Mouse (Mus musculus): ENCODE data around the gene Gm38392. TPM values are rescaled to one million over a fixed set of nuclear protein-coding genes. Genes with fewer than 3 reads are reported as not detected.

Gene Gm38392
- polyA plus RNA-seq, 1 experiment from 2014 or later = 0.16 TPM

DNA sequence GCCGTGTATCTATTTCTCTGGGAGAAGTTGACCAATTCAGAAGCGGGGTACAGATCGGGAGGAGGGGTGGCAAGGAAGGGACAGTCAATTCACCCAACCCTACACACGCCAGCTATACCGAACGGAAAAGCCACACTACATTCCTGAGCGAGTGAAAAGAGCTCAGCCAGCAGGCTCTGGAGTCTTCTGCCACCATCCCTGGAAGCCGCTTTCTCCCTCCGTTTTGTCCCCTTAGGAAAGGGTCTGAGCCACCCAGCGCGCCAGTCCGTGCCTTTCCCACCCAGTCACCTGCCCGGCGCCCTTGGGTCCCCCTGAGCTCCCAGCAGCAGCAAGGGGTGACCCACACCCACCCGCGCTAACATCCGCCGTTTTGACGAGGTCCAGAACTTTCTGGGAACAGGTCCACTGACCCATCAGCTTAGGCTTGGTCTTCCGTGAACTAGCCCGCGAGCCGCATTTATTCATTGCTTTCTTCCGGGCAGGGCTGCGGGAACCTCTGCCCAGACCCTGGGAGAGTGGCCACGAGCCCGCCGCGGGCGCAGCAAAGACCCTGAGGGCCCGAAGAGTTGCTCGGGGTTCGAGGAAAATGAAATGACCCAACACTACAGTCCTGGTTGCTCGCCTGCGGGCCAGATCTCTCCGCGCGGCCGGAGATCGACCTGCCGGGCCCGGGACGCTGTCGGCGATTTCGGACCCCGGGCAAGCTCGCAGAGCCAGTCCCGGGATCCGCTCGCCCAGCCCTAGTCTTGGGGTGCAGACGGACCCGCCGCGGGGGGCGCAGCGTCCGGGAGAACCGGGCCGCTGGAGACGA, 86.6 kb downstream of the Gm38392 start:
- peak overlapping the region; percentile 55 for H3K4me3 ChIP-seq (ENCODE audit: low read depth, low read length)
- DNase-seq (ENCODE audit: low spot score) (peak; percentile 72), ATAC-seq (replicated peaks; ENCODE audit: low FRiP score) (no peak)
- no peaks in the 10 kb centered on the region for H3K36me3 ChIP-seq (ENCODE audit: control insufficient read depth, insufficient read depth, low read length)
- H3K4me2 ChIP-seq (ENCODE audit: low read depth, low read length, severe bottlenecking) = peak overlapping the region; percentile 94
- H3K9ac ChIP-seq (ENCODE audit: low read length) = peak overlapping the region; percentile 98
- WGBS = under 1% methylated on average over 61 of the region's 61 CpGs
- peaks cover 34% of the 10 kb centered on the region for H3K27me3 ChIP-seq (ENCODE audit: control insufficient read depth, insufficient read depth, low read length)
- H3K4me1 ChIP-seq (replicated peaks; ENCODE audit: control insufficient read depth, insufficient read depth, low read length) = peaks cover 53% of the 10 kb centered on the region
- H3K9me3 ChIP-seq (ENCODE audit: control insufficient read depth, low read length) = no peaks in the 10 kb centered on the region
- peak overlapping the region; percentile 99 for H3K27ac ChIP-seq (ENCODE audit: low read depth, low read length)

DNA sequence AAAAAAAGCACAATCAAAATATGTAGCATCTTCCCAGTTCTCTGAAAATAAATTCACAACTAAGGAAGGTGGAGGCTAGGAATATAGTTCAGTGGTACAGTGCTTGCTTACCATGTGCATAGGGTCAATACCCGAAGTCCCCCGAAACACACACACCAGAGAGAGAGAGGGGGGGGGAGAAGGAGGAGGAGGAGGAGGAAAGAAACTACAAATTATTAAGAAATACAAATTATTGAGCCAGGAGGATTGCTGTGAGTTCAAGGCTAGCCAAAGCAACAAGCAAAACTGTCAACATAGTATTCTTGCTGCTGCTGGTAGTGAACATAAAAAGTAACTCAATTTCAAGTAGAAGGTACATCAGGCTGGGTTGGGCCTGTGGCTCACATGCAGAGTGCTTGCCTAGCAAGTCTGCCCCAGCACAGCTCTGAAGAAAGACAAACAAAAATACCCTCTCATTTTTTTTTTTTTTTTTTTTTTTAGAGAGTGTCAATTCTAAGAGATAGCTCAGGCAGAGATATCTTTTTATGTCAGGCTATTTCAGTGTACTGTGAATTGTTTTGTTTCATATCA, 87.4 kb downstream of the Gm38392 start:
- Histone ChIP-seq H3K27ac (ENCODE audit: low read depth, low read length) (peak overlapping the region; percentile 99), H3K9me3 (ENCODE audit: control insufficient read depth, low read length) (no peaks in the 10 kb centered on the region), H3K36me3 (ENCODE audit: control insufficient read depth, insufficient read depth, low read length) (no peaks in the 10 kb centered on the region), H3K4me3 (ENCODE audit: low read depth, low read length) (peak overlapping the region; percentile 55), H3K4me2 (ENCODE audit: low read depth, low read length, severe bottlenecking) (peak overlapping the region; percentile 94), H3K4me1 (replicated peaks; ENCODE audit: control insufficient read depth, insufficient read depth, low read length) (peaks cover 54% of the 10 kb centered on the region), H3K9ac (ENCODE audit: low read length) (peak overlapping the region; percentile 98), H3K27me3 (ENCODE audit: control insufficient read depth, insufficient read depth, low read length) (peaks cover 36% of the 10 kb centered on the region)
- DNase-seq (ENCODE audit: low spot score) (no peak), ATAC-seq (replicated peaks; ENCODE audit: low FRiP score) (no peak)
- 27% methylated on average over 2 of the region's 2 CpGs for WGBS

DNA sequence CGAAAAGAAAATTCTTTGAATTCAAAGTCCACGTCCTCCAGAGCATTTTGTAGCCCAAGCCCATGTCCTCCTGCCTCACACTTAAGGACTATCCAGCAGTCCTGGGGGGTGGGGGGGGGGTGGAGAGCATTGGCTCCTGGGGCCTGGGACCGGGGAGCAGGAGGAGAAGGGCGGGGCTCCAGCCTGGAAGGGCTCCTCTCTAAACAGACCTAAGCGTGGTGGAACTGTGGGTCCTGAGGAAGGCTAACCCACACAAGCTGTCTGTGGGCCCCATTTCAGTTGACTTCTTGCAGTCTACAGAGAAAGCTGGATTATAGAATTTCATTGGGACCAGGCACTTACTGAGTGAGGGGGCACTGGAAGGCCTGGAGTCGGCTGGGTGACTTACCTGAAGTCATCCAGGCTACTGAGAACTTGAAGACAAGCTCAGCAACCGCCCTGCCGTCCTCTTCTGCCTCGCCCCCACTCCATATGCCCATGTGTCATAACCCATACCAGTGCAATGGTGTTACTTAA, 88.4 kb downstream of the Gm38392 start:
- Histone ChIP-seq H3K9me3 (ENCODE audit: control insufficient read depth, low read length) (peaks cover 3% of the 10 kb centered on the region; the same call in 1 of the 2 replicates), H3K36me3 (ENCODE audit: control insufficient read depth, insufficient read depth, low read length) (no peaks in the 10 kb centered on the region), H3K4me2 (ENCODE audit: low read depth, low read length, severe bottlenecking) (peak overlapping the region; percentile 94), H3K27ac (ENCODE audit: low read depth, low read length) (peak overlapping the region; percentile 99), H3K4me1 (replicated peaks; ENCODE audit: control insufficient read depth, insufficient read depth, low read length) (peaks cover 47% of the 10 kb centered on the region), H3K4me3 (ENCODE audit: low read depth, low read length) (peak overlapping the region; percentile 11), H3K27me3 (ENCODE audit: control insufficient read depth, insufficient read depth, low read length) (peaks cover 40% of the 10 kb centered on the region), H3K9ac (ENCODE audit: low read length) (peak overlapping the region; percentile 59)
- ATAC-seq (replicated peaks; ENCODE audit: low FRiP score) = peak; percentile 59
- WGBS = under 1% methylated on average over 9 of the region's 9 CpGs
- DNase-seq (ENCODE audit: low spot score) = peak; percentile 78

DNA sequence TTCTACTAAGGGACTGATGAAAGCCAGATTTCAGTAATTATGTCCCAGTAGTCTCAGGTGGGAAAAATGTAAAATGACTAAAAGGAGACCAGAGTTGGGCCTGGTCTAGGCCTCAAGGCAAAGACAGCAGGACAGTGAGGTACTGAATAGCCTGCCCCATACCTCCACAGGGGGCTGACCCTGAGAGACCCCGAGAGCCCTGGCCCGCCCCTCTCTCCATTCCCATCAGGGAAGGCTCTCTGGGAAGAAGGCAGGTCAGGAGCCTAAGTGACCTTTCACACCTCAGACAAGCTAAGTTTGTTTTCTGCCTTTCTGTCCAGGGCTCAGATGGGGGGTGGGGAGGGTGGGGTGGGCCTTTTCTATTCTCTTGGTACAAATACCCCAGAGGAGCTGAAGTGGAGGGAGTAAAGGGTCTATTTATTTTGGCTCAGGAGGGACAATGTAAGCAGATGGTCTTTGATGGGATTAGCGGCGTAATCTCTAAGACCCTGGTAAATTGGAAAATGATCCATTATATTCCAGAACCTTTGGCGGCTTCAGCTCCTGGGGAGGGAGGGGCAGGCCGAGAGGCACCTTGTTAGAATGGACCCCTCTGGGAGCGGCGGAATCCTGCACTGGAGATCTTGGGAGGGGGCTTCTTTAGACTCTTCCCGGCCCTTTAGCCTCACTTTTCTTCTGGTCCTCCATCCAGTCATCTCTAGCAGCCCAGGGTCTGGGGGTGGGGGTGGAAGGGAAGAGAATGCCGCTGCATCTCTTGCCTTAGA, 89.1 kb downstream of the Gm38392 start:
- peaks cover 4% of the 10 kb centered on the region; the same call in 1 of the 2 replicates for H3K9me3 ChIP-seq (ENCODE audit: control insufficient read depth, low read length)
- peak overlapping the region; percentile 94 for H3K4me2 ChIP-seq (ENCODE audit: low read depth, low read length, severe bottlenecking)
- peak; percentile 81 for DNase-seq (ENCODE audit: low spot score)
- H3K4me1 ChIP-seq (replicated peaks; ENCODE audit: control insufficient read depth, insufficient read depth, low read length) = peaks cover 43% of the 10 kb centered on the region
- peak; percentile 78 for ATAC-seq (replicated peaks; ENCODE audit: low FRiP score)
- H3K27ac ChIP-seq (ENCODE audit: low read depth, low read length) = peak overlapping the region; percentile 99
- H3K4me3 ChIP-seq (ENCODE audit: low read depth, low read length) = peak overlapping the region; percentile 11
- H3K36me3 ChIP-seq (ENCODE audit: control insufficient read depth, insufficient read depth, low read length) = no peaks in the 10 kb centered on the region
- peaks cover 43% of the 10 kb centered on the region for H3K27me3 ChIP-seq (ENCODE audit: control insufficient read depth, insufficient read depth, low read length)
- peak overlapping the region; percentile 59 for H3K9ac ChIP-seq (ENCODE audit: low read length)
- 2% methylated on average over 10 of the region's 10 CpGs for WGBS

Small RNA genes lying within 50 kb of the gene (microRNA-seq; reads per million reads assigned to microRNA genes)
- gene Gm25641 (ENCODE audit: insufficient number of aligned reads) (not detected), gene Mir3093 (ENCODE audit: insufficient number of aligned reads) (103 reads per million, percentile 35 among the genes with 10 or more reads in this experiment), gene Mir9-1 (ENCODE audit: insufficient number of aligned reads) (not detected)

Other genes with a start within 250 kb of the Gm38392 start
- 32.8 and 39.0 TPM in 2 replicates for gene Gpatch4, start 244.1 kb downstream of the Gm38392 start, polyA plus RNA-seq (2014; fragmentation: Nextera tagmentation; extraction: Ambion mirVana)
- gene Naxe, start 228.7 kb downstream of the Gm38392 start, polyA plus RNA-seq (2014; fragmentation: Nextera tagmentation; extraction: Ambion mirVana) = 123 and 130 TPM in 2 replicates
- gene Ttc24, start 208.9 kb downstream of the Gm38392 start, polyA plus RNA-seq (2014; fragmentation: Nextera tagmentation; extraction: Ambion mirVana) = not detected in 2 replicates
- 26.8 and 27.0 TPM in 2 replicates for gene Iqgap3, start 205.2 kb downstream of the Gm38392 start, polyA plus RNA-seq (2014; fragmentation: Nextera tagmentation; extraction: Ambion mirVana)
- gene Mef2d, start 144.8 kb downstream of the Gm38392 start, polyA plus RNA-seq (2014; fragmentation: Nextera tagmentation; extraction: Ambion mirVana) = 17.3 and 19.7 TPM in 2 replicates
- gene Rhbg, start 32.5 kb downstream of the Gm38392 start, polyA plus RNA-seq (2014; fragmentation: Nextera tagmentation; extraction: Ambion mirVana) = 0.36 TPM in 1 of 2 replicates, not detected in the other
- 10.4 and 12.2 TPM in 2 replicates for gene Tsacc, start 9.8 kb upstream of the Gm38392 start, polyA plus RNA-seq (2014; fragmentation: Nextera tagmentation; extraction: Ambion mirVana)
- gene Cct3, start 9.9 kb upstream of the Gm38392 start, polyA plus RNA-seq (2014; fragmentation: Nextera tagmentation; extraction: Ambion mirVana) = 725 and 780 TPM in 2 replicates
- 77.2 and 87.2 TPM in 2 replicates for gene Glmp, start 37.8 kb upstream of the Gm38392 start, polyA plus RNA-seq (2014; fragmentation: Nextera tagmentation; extraction: Ambion mirVana)
- 1.6 and 2.7 TPM in 2 replicates for gene Tmem79, start 48.9 kb upstream of the Gm38392 start, polyA plus RNA-seq (2014; fragmentation: Nextera tagmentation; extraction: Ambion mirVana)
- gene Smg5, start 49.0 kb upstream of the Gm38392 start, polyA plus RNA-seq (2014; fragmentation: Nextera tagmentation; extraction: Ambion mirVana) = 70.6 and 75.4 TPM in 2 replicates
- 1.1 and 1.2 TPM in 2 replicates for gene Paqr6, start 77.4 kb upstream of the Gm38392 start, polyA plus RNA-seq (2014; fragmentation: Nextera tagmentation; extraction: Ambion mirVana)
- gene Bglap3, start 85.5 kb upstream of the Gm38392 start, polyA plus RNA-seq (2014; fragmentation: Nextera tagmentation; extraction: Ambion mirVana) = not detected in 2 replicates
- gene Bglap2, start 91.5 kb upstream of the Gm38392 start, polyA plus RNA-seq (2014; fragmentation: Nextera tagmentation; extraction: Ambion mirVana) = not detected in 2 replicates
- not detected in 2 replicates for gene Bglap, start 97.3 kb upstream of the Gm38392 start, polyA plus RNA-seq (2014; fragmentation: Nextera tagmentation; extraction: Ambion mirVana)
- gene Pmf1, start 123.1 kb upstream of the Gm38392 start, polyA plus RNA-seq (2014; fragmentation: Nextera tagmentation; extraction: Ambion mirVana) = 141 and 158 TPM in 2 replicates
- gene Slc25a44, start 137.9 kb upstream of the Gm38392 start, polyA plus RNA-seq (2014; fragmentation: Nextera tagmentation; extraction: Ambion mirVana) = 22.6 and 23.1 TPM in 2 replicates
- 9.3 and 10.3 TPM in 2 replicates for gene Sema4a, start 174.0 kb upstream of the Gm38392 start, polyA plus RNA-seq (2014; fragmentation: Nextera tagmentation; extraction: Ambion mirVana)
- 19.4 and 20.4 TPM in 2 replicates for gene Lmna, start 222.7 kb upstream of the Gm38392 start, polyA plus RNA-seq (2014; fragmentation: Nextera tagmentation; extraction: Ambion mirVana)
- gene Mex3a, start 245.2 kb upstream of the Gm38392 start, polyA plus RNA-seq (2014; fragmentation: Nextera tagmentation; extraction: Ambion mirVana) = 44.4 and 46.2 TPM in 2 replicates

Measured in forebrain, embryonic 11.5 days (tissue).